Mouse (Mus musculus): ENCODE measurements around the gene Pitpnm3. TPM values are rescaled to one million over a fixed set of nuclear protein-coding genes. Genes with fewer than 3 reads are reported as not detected.

Pitpnm3 gene
- polyA plus RNA-seq, 1 experiment from 2014 or later: 1.8 TPM

GRCm38 (mm10) chr11:72113296-72113695 is 22.3 kb downstream of the Pitpnm3 start:
- Histone ChIP-seq H3K9ac (replicated peaks) (no peak overlapping the region), H3K36me3 (no peaks in the 10 kb centered on the region), H3K4me3 (no peak overlapping the region), H3K27ac (replicated peaks) (no peak overlapping the region), H3K9me3 (no peaks in the 10 kb centered on the region), H3K27me3 (no peaks in the 10 kb centered on the region), H3K4me2 (replicated peaks) (no peak overlapping the region), H3K4me1 (0 out of 2 replicates have a peak, but pooled peaks cover 4% of the 10 kb centered on the region)
- ATAC-seq (replicated peaks): no peak
- 62% methylated on average over 4 of the region's 4 CpGs for WGBS

- no peak overlapping the region for H3K4me3 ChIP-seq
- no peak overlapping the region for H3K4me2 ChIP-seq (replicated peaks)
- H3K27ac ChIP-seq (replicated peaks): no peak overlapping the region
- H3K4me1 ChIP-seq: no peaks in the 10 kb centered on the region
- no peaks in the 10 kb centered on the region for H3K9me3 ChIP-seq
- no peaks in the 10 kb centered on the region for H3K27me3 ChIP-seq
- no peak for ATAC-seq (replicated peaks)
- no peak overlapping the region for H3K9ac ChIP-seq (replicated peaks)
- H3K36me3 ChIP-seq: no peaks in the 10 kb centered on the region
- 60% methylated on average over 3 of the region's 3 CpGs for WGBS
Observed at GRCm38 (mm10) chr11:72110726-72111125, 24.9 kb downstream of the Pitpnm3 start.

GRCm38 (mm10) chr11:72104223-72104622 is 31.4 kb downstream of the Pitpnm3 start:
- no peak overlapping the region for H3K9ac ChIP-seq (replicated peaks)
- 46% methylated on average over 8 of the region's 8 CpGs for WGBS

GRCm38 (mm10) chr11:72103530-72103929 is 32.0 kb downstream of the Pitpnm3 start:
- H3K9me3 ChIP-seq: no peaks in the 10 kb centered on the region
- 12% methylated on average over 7 of the region's 7 CpGs for WGBS
- H3K4me3 ChIP-seq: no peak overlapping the region
- peak overlapping the region; percentile 17 for H3K4me2 ChIP-seq (replicated peaks)
- peaks cover 22% of the 10 kb centered on the region for H3K4me1 ChIP-seq
- no peak overlapping the region for H3K9ac ChIP-seq (replicated peaks)
- peak overlapping the region; percentile 63 for H3K27ac ChIP-seq (replicated peaks)
- H3K27me3 ChIP-seq: no peaks in the 10 kb centered on the region
- ATAC-seq (replicated peaks): peak; percentile 83
- H3K36me3 ChIP-seq: no peaks in the 10 kb centered on the region

More at GRCm38 (mm10) chr11:72104223-72104622, 31.4 kb downstream of the Pitpnm3 start:
- Histone ChIP-seq H3K27ac (replicated peaks) (peak overlapping the region; percentile 63), H3K4me1 (peaks cover 16% of the 10 kb centered on the region), H3K4me2 (replicated peaks) (peak overlapping the region; percentile 17; the same call in 1 of the 2 replicates), H3K27me3 (no peaks in the 10 kb centered on the region), H3K4me3 (no peak overlapping the region), H3K9me3 (no peaks in the 10 kb centered on the region), H3K36me3 (no peaks in the 10 kb centered on the region)
- no peak for ATAC-seq (replicated peaks)

- WGBS: 85% methylated on average over 4 of the region's 4 CpGs
- no peak for ATAC-seq (replicated peaks)
Observed at GRCm38 (mm10) chr11:72100996-72101395, 34.6 kb downstream of the Pitpnm3 start.

GRCm38 (mm10) chr11:72099181-72099580 is 36.4 kb downstream of the Pitpnm3 start:
- Histone ChIP-seq H3K9ac (replicated peaks) (no peak overlapping the region), H3K27ac (replicated peaks) (no peak overlapping the region), H3K9me3 (no peaks in the 10 kb centered on the region), H3K27me3 (no peaks in the 10 kb centered on the region), H3K4me2 (replicated peaks) (no peak overlapping the region), H3K4me3 (no peak overlapping the region), H3K36me3 (no peaks in the 10 kb centered on the region), H3K4me1 (peaks cover 19% of the 10 kb centered on the region)
- 59% methylated on average over 4 of the region's 4 CpGs for WGBS
- ATAC-seq (replicated peaks): no peak

More at GRCm38 (mm10) chr11:72100996-72101395, 34.6 kb downstream of the Pitpnm3 start:
- no peaks in the 10 kb centered on the region for H3K36me3 ChIP-seq
- H3K4me2 ChIP-seq (replicated peaks): no peak overlapping the region
- no peaks in the 10 kb centered on the region for H3K9me3 ChIP-seq
- no peak overlapping the region for H3K27ac ChIP-seq (replicated peaks)
- H3K27me3 ChIP-seq: no peaks in the 10 kb centered on the region
- H3K9ac ChIP-seq (replicated peaks): no peak overlapping the region
- H3K4me1 ChIP-seq: peaks cover 22% of the 10 kb centered on the region
- H3K4me3 ChIP-seq: no peak overlapping the region

GRCm38 (mm10) chr11:72098027-72098426 is 37.6 kb downstream of the Pitpnm3 start:
- WGBS: 77% methylated on average over 3 of the region's 3 CpGs
- Histone ChIP-seq H3K4me2 (replicated peaks) (no peak overlapping the region), H3K9me3 (no peaks in the 10 kb centered on the region), H3K27ac (replicated peaks) (no peak overlapping the region), H3K4me1 (peaks cover 7% of the 10 kb centered on the region), H3K27me3 (no peaks in the 10 kb centered on the region), H3K4me3 (no peak overlapping the region), H3K36me3 (no peaks in the 10 kb centered on the region), H3K9ac (replicated peaks) (no peak overlapping the region)
- no peak for ATAC-seq (replicated peaks)

- H3K27me3 ChIP-seq: no peaks in the 10 kb centered on the region
- H3K9me3 ChIP-seq: no peaks in the 10 kb centered on the region
- H3K4me2 ChIP-seq (replicated peaks): no peak overlapping the region
- H3K27ac ChIP-seq (replicated peaks): no peak overlapping the region
- H3K4me1 ChIP-seq: peaks cover 7% of the 10 kb centered on the region; the same call in 1 of the 2 replicates
- H3K4me3 ChIP-seq: no peak overlapping the region
- WGBS: 37% methylated on average over 3 of the region's 3 CpGs
- ATAC-seq (replicated peaks): no peak
- no peaks in the 10 kb centered on the region for H3K36me3 ChIP-seq
- H3K9ac ChIP-seq (replicated peaks): no peak overlapping the region
Observed at GRCm38 (mm10) chr11:72095994-72096393, 39.6 kb downstream of the Pitpnm3 start.

- Histone ChIP-seq H3K4me3 (no peak overlapping the region), H3K9ac (replicated peaks) (no peak overlapping the region), H3K4me1 (peaks cover 7% of the 10 kb centered on the region; the same call in 1 of the 2 replicates), H3K27me3 (no peaks in the 10 kb centered on the region), H3K4me2 (replicated peaks) (no peak overlapping the region), H3K27ac (replicated peaks) (no peak overlapping the region), H3K36me3 (no peaks in the 10 kb centered on the region), H3K9me3 (no peaks in the 10 kb centered on the region)
- 86% methylated on average over 7 of the region's 7 CpGs for WGBS
- ATAC-seq (replicated peaks): no peak
Observed at GRCm38 (mm10) chr11:72094442-72094841, 41.1 kb downstream of the Pitpnm3 start.

GRCm38 (mm10) chr11:72092390-72092789 is 43.2 kb downstream of the Pitpnm3 start:
- peaks cover under 1% of the 10 kb centered on the region; the same call in 1 of the 2 replicates for H3K4me1 ChIP-seq
- H3K9ac ChIP-seq (replicated peaks): no peak overlapping the region
- H3K9me3 ChIP-seq: no peaks in the 10 kb centered on the region
- H3K27me3 ChIP-seq: no peaks in the 10 kb centered on the region
- 73% methylated on average over 8 of the region's 8 CpGs for whole genome bisulfite sequencing
- ATAC-seq (replicated peaks): no peak
- H3K36me3 ChIP-seq: no peaks in the 10 kb centered on the region
- H3K27ac ChIP-seq (replicated peaks): no peak overlapping the region
- H3K4me2 ChIP-seq (replicated peaks): no peak overlapping the region
- no peak overlapping the region for H3K4me3 ChIP-seq

GRCm38 (mm10) chr11:72086251-72087046 is 49.1 kb downstream of the Pitpnm3 start:
- Histone ChIP-seq H3K27ac (replicated peaks) (peak overlapping the region; percentile 93), H3K4me1 (peaks cover 17% of the 10 kb centered on the region), H3K4me2 (replicated peaks) (no peak overlapping the region), H3K9ac (replicated peaks) (0 out of 2 replicates have a peak overlapping the region, but pooled peaks have one; percentile 25), H3K9me3 (no peaks in the 10 kb centered on the region), H3K27me3 (no peaks in the 10 kb centered on the region), H3K36me3 (no peaks in the 10 kb centered on the region), H3K4me3 (no peak overlapping the region)
- peak; percentile 92 for ATAC-seq (replicated peaks)
- WGBS: 11% methylated on average over 11 of the region's 11 CpGs

- Histone ChIP-seq H3K27ac (replicated peaks) (no peak overlapping the region), H3K9ac (replicated peaks) (no peak overlapping the region), H3K27me3 (no peaks in the 10 kb centered on the region), H3K4me3 (no peak overlapping the region), H3K36me3 (no peaks in the 10 kb centered on the region), H3K9me3 (no peaks in the 10 kb centered on the region), H3K4me1 (peaks cover 26% of the 10 kb centered on the region), H3K4me2 (replicated peaks) (no peak overlapping the region)
- WGBS: 96% methylated on average over 15 of the region's 15 CpGs
- ATAC-seq (replicated peaks): no peak
Observed at GRCm38 (mm10) chr11:72084337-72084736, 51.2 kb downstream of the Pitpnm3 start.

Data from forebrain, embryonic 15.5 days (tissue).